Mouse (Mus musculus): ENCODE data around the gene Sf3b3. TPM values are rescaled to one million over a fixed set of nuclear protein-coding genes. Genes with fewer than 3 reads are reported as not detected.
A peak's percentile ranks its signal among the peaks of the same experiment; 100 is the strongest.

Gene Sf3b3
- polyA plus RNA-seq, 1 experiment from 2014 or later = 174 TPM

GRCm38 (mm10) chr8:110808495-110809472, 37.8 kb downstream of the Sf3b3 start:
- no peak overlapping the region for H3K4me2 ChIP-seq
- ATAC-seq (ENCODE audit: insufficient read depth) (peak; percentile 74), DNase-seq (peak; percentile 85)
- peak overlapping the region; percentile 39; the same call in 1 of the 2 replicates for H3K27ac ChIP-seq (ENCODE audit: low read depth)
- peaks cover 51% of the 10 kb centered on the region for H3K36me3 ChIP-seq (ENCODE audit: insufficient read depth)
- no peak for TF ChIP-seq CTCF (IDR thresholded peaks at IDR 0.05; ENCODE audit: low read depth)
- H3K27me3 ChIP-seq (ENCODE audit: insufficient read depth, low read length) = no peaks in the 10 kb centered on the region
- H3K4me3 ChIP-seq (ENCODE audit: low read depth, low read length) = no peak overlapping the region
- 0 out of 2 replicates have a peak, but pooled peaks cover 3% of the 10 kb centered on the region for H3K4me1 ChIP-seq (ENCODE audit: insufficient read depth)
- no peaks in the 10 kb centered on the region for H3K9me3 ChIP-seq (ENCODE audit: low read depth, low read length)
- no peak overlapping the region for H3K9ac ChIP-seq
- WGBS = 45% methylated on average over 13 of the region's 13 CpGs

DNA sequence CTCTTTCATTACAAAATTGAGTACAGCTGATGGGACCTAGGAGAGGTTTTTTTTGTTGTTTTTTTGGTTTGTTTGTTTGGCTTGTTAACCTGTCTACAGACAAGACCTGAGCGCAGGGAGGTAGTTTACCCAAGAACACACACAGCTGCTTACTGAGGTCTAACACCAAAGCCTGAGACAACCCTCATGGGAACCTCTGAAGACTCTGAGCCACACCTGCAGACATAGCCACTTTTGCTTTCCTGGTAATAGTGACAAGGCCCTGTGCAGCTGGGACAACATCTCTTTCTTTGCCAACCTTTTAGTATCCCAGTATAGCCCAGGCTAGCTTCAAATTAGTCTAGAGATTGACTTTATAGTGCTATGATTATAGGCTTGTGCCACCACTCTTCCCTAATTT, 40.4 kb downstream of the Sf3b3 start:
- ATAC-seq (ENCODE audit: insufficient read depth) (no peak), DNase-seq (no peak)
- Histone ChIP-seq H3K4me1 (ENCODE audit: insufficient read depth) (0 out of 2 replicates have a peak, but pooled peaks cover 3% of the 10 kb centered on the region), H3K27me3 (ENCODE audit: insufficient read depth, low read length) (no peaks in the 10 kb centered on the region), H3K9ac (no peak overlapping the region), H3K4me2 (no peak overlapping the region), H3K36me3 (ENCODE audit: insufficient read depth) (peaks cover 24% of the 10 kb centered on the region), H3K4me3 (ENCODE audit: low read depth, low read length) (no peak overlapping the region), H3K9me3 (ENCODE audit: low read depth, low read length) (no peaks in the 10 kb centered on the region), H3K27ac (ENCODE audit: low read depth) (no peak overlapping the region)
- WGBS = 69% methylated on average over 1 of the region's 1 CpGs
- TF ChIP-seq CTCF (IDR thresholded peaks at IDR 0.05; ENCODE audit: low read depth) = no peak

- Histone ChIP-seq H3K4me2 (peak within 1 kb of the TSS; percentile 43), H3K27me3 (ENCODE audit: insufficient read depth, low read length) (no peaks in the 10 kb centered on the region), H3K36me3 (ENCODE audit: insufficient read depth) (peaks cover 20% of the 10 kb centered on the region), H3K9me3 (ENCODE audit: low read depth, low read length) (no peaks in the 10 kb centered on the region), H3K4me3 (ENCODE audit: low read depth, low read length) (no peak within 1 kb of the TSS), H3K9ac (no peak within 1 kb of the TSS; the same call in 1 of the 2 replicates), H3K27ac (ENCODE audit: low read depth) (0 out of 2 replicates have a peak within 1 kb of the TSS, but pooled peaks have one; percentile 59), H3K4me1 (ENCODE audit: insufficient read depth) (0 out of 2 replicates have a peak, but pooled peaks cover 3% of the 10 kb centered on the region)
- no peak for DNase-seq
- ATAC-seq (ENCODE audit: insufficient read depth) = peak; percentile 5; the same call in 1 of the 2 replicates
- no peak for TF ChIP-seq CTCF (IDR thresholded peaks at IDR 0.05; ENCODE audit: low read depth)
- 27% methylated on average over 12 of the region's 12 CpGs for WGBS
These were observed 40.9 kb downstream of the Sf3b3 start, which contains the start of gene Il34 for GRCm38 (mm10) chr8:110805669-110806068. Gene Il34 (minus strand): TSS chr8:110805924.

DNA sequence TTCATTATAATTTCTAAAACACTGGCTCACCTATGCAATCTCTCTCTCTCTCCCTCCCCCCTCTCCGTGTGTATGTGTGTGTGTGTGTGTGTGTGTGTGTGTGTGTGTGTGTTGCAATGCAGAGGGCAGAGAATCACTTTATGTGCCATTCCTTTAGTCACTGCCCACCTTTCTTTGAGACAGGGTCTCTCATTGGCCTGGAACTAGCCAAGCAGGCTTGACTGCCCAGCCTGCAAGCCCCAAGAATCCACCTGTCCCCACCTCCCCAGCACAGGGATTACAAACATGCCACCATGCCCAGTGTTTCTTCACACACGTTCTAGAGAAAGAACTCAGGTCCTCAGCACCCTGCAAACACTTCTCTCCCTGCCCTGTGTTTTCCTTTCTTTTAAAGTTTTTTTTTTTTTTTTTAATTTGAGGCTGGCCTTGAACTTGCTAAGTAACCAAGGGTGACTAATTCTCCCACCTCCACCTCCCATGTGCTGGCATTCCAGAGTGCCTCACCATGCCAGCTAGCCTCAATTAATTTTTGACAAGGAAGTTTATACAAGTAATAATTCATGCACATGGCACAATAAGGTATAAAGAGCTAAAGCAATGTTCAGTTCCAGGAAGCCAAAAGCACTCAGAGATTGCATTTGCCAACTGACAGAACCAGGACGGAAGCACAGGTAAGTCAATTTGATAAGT, 41.6 kb downstream of the Sf3b3 start:
- WGBS = 54% methylated on average over 3 of the region's 3 CpGs
- ATAC-seq (ENCODE audit: insufficient read depth) (no peak), DNase-seq (peak; percentile 32)
- H3K27ac ChIP-seq (ENCODE audit: low read depth) = 0 out of 2 replicates have a peak overlapping the region, but pooled peaks have one; percentile 59
- H3K4me1 ChIP-seq (ENCODE audit: insufficient read depth) = 0 out of 2 replicates have a peak, but pooled peaks cover 3% of the 10 kb centered on the region
- H3K9me3 ChIP-seq (ENCODE audit: low read depth, low read length) = no peaks in the 10 kb centered on the region
- H3K4me2 ChIP-seq = peak overlapping the region; percentile 43; the same call in 1 of the 2 replicates
- no peaks in the 10 kb centered on the region for H3K27me3 ChIP-seq (ENCODE audit: insufficient read depth, low read length)
- no peak overlapping the region for H3K4me3 ChIP-seq (ENCODE audit: low read depth, low read length)
- no peak overlapping the region for H3K9ac ChIP-seq
- no peak for TF ChIP-seq CTCF (IDR thresholded peaks at IDR 0.05; ENCODE audit: low read depth)
- H3K36me3 ChIP-seq (ENCODE audit: insufficient read depth) = peaks cover 13% of the 10 kb centered on the region

- Histone ChIP-seq H3K9ac (no peak overlapping the region), H3K36me3 (ENCODE audit: insufficient read depth) (peaks cover 1% of the 10 kb centered on the region), H3K4me2 (no peak overlapping the region), H3K27me3 (ENCODE audit: insufficient read depth, low read length) (no peaks in the 10 kb centered on the region), H3K9me3 (ENCODE audit: low read depth, low read length) (no peaks in the 10 kb centered on the region), H3K4me1 (ENCODE audit: insufficient read depth) (0 out of 2 replicates have a peak, but pooled peaks cover 1% of the 10 kb centered on the region), H3K4me3 (ENCODE audit: low read depth, low read length) (no peak overlapping the region), H3K27ac (ENCODE audit: low read depth) (no peak overlapping the region)
- no peak for TF ChIP-seq CTCF (IDR thresholded peaks at IDR 0.05; ENCODE audit: low read depth)
- ATAC-seq (ENCODE audit: insufficient read depth) = no peak
- 85% methylated on average over 9 of the region's 9 CpGs for WGBS
- DNase-seq = no peak
These were observed 42.7 kb downstream of the Sf3b3 start for GRCm38 (mm10) chr8:110803856-110804255.

DNA sequence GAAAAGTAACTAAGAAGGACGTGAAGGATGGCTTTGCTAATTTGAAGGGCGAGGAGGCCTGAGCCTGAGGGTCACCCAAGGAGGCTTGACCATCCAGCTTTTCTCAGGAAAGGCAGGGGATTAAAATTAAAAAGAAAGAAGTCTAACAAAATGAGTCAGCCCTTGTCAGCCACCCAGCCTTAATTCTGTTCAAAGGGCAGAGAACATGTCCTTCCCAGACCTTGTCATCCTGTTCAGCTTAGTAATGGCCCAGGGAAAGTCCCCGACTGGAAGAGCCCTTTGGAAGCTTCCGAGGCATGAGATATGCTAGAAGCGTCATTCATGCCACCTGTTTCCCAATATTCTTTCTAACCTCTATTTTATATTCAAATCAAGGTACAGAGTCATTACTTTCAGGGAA, 43.6 kb downstream of the Sf3b3 start:
- no peak overlapping the region for H3K4me3 ChIP-seq (ENCODE audit: low read depth, low read length)
- no peaks in the 10 kb centered on the region for H3K9me3 ChIP-seq (ENCODE audit: low read depth, low read length)
- no peaks in the 10 kb centered on the region for H3K36me3 ChIP-seq (ENCODE audit: insufficient read depth)
- H3K4me1 ChIP-seq (ENCODE audit: insufficient read depth) = no peaks in the 10 kb centered on the region
- no peaks in the 10 kb centered on the region for H3K27me3 ChIP-seq (ENCODE audit: insufficient read depth, low read length)
- no peak for DNase-seq
- H3K27ac ChIP-seq (ENCODE audit: low read depth) = no peak overlapping the region
- H3K9ac ChIP-seq = no peak overlapping the region
- no peak for ATAC-seq (ENCODE audit: insufficient read depth)
- H3K4me2 ChIP-seq = no peak overlapping the region
- TF ChIP-seq CTCF (IDR thresholded peaks at IDR 0.05; ENCODE audit: low read depth) = no peak
- 78% methylated on average over 5 of the region's 5 CpGs for WGBS

All from lung, embryonic 14.5 days (tissue).